Mouse (Mus musculus): ENCODE data around the gene Calm3. TPM values are rescaled to one million over a fixed set of nuclear protein-coding genes. Genes with fewer than 3 reads are reported as not detected.

The Calm3 gene
- polyA plus RNA-seq, 1 experiment from 2014 or later: 58.8 TPM

DNA sequence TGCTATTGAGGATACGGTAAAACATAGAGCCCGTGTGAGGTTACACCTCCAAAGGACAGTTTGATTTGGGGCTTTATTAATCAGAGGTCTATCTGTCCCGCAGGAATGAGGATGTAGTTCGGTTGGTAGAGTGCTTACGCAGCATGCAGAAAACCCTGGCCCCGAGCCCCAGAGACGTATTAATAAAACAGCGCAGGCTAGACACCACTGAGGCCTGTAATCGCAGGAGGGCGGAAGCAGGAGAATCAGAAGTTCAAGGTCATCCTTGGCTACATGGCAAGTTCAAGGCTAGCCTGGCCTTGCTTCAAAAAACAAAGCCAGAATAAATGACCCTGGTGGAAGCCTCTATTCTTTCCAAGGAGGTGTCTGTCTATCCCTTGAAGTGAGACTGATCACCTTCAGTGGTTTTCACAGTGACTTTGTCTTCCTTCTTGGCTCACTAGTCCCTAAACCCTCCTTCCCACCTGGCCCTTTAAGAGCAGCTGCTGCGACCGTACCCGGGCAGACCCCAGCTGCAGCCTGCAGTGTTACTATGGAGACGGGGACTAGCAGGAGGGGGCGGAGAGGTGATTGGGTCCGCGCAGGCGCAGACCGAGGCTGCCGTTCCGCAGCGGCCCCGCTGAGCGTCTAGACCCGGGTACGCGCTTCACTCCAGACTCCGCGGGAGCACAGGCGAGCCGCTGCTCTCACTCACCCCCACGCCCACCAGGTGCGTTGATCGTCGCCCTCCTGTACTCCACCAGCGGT, 20.3 kb upstream of the Calm3 start, which contains the start of gene Pnmal2:
Pnmal2 (plus strand) TSS at position 622 of the 747 bp plus-strand sequence.
- Histone ChIP-seq H3K27me3 (ENCODE audit: insufficient read depth, low read length) (peaks cover 56% of the 10 kb centered on the region), H3K27ac (ENCODE audit: low read depth) (no peak within 1 kb of the TSS), H3K4me3 (ENCODE audit: low read depth, low read length) (peak within 1 kb of the TSS; percentile 47), H3K9me3 (ENCODE audit: low read length) (no peaks in the 10 kb centered on the region), H3K9ac (replicated peaks) (no peak within 1 kb of the TSS; the same call in 1 of the 2 replicates), H3K4me2 (ENCODE audit: low read depth, low read length) (peak within 1 kb of the TSS; percentile 74), H3K36me3 (replicated peaks; ENCODE audit: insufficient read depth, low read length) (no peaks in the 10 kb centered on the region), H3K4me1 (ENCODE audit: insufficient read depth) (peaks cover 14% of the 10 kb centered on the region)
- DNase-seq (peak; percentile 63), ATAC-seq (peak; percentile 68)
- TF ChIP-seq EP300 (IDR thresholded peaks at IDR 0.05; ENCODE audit: low read depth) (no peak), CTCF (IDR thresholded peaks at IDR 0.05; ENCODE audit: low read depth) (no peak)
- 22% methylated on average over 33 of the region's 36 CpGs for WGBS (ENCODE audit: insufficient replicate concordance)

DNA sequence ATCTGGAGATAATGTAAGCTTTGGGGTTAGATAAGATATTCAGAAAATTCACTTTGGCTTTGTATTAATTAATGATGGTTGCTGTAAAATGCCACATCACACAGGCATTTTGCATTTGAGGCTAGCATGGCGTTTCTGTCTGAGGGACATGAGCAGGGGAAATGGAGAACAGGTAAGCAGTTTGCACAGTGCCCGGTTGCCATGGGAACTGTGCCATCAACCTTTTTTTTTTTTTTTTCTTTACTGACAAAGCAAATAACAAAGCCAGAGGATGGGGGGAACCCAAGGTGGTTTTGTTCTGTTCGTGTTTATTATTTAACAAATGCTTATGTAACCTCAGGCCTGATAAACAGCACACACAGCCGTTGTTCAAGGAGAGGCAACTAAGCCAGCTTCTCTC, 18.9 kb upstream of the Calm3 start:
- Histone ChIP-seq H3K4me1 (ENCODE audit: insufficient read depth) (peaks cover 14% of the 10 kb centered on the region), H3K4me2 (ENCODE audit: low read depth, low read length) (no peak overlapping the region), H3K36me3 (replicated peaks; ENCODE audit: insufficient read depth, low read length) (no peaks in the 10 kb centered on the region), H3K9ac (replicated peaks) (no peak overlapping the region), H3K27me3 (ENCODE audit: insufficient read depth, low read length) (peaks cover 42% of the 10 kb centered on the region), H3K4me3 (ENCODE audit: low read depth, low read length) (no peak overlapping the region), H3K9me3 (ENCODE audit: low read length) (no peaks in the 10 kb centered on the region), H3K27ac (ENCODE audit: low read depth) (no peak overlapping the region)
- DNase-seq (no peak), ATAC-seq (no peak)
- WGBS (ENCODE audit: insufficient replicate concordance): 50% methylated on average over 4 of the region's 4 CpGs
- TF ChIP-seq EP300 (IDR thresholded peaks at IDR 0.05; ENCODE audit: low read depth): no peak
- no peak for TF ChIP-seq CTCF (IDR thresholded peaks at IDR 0.05; ENCODE audit: low read depth)

DNA sequence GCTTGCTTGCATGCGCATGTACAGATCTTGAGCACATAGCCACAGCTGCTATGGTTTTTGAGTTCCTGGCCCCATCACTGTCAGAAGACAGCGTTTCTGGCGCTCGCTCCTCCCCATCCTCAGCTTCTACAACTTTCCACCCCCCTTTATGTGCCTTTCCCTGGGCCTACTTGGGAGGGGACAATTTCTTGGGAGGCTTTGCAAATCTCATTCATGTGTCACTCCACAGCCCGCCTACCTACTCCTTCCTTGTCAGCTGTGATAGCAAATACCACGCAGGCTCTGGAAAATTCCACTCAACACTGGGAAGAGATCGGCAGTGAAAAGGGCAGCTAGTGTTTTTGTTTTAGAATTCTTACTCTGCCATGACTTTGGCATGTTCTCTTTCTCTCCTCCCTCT, 16.4 kb upstream of the Calm3 start:
- H3K27me3 ChIP-seq (ENCODE audit: insufficient read depth, low read length): peaks cover 16% of the 10 kb centered on the region
- ATAC-seq: no peak
- H3K4me1 ChIP-seq (ENCODE audit: insufficient read depth): peaks cover 6% of the 10 kb centered on the region
- no peak for DNase-seq
- no peak overlapping the region for H3K9ac ChIP-seq (replicated peaks)
- TF ChIP-seq EP300 (IDR thresholded peaks at IDR 0.05; ENCODE audit: low read depth): no peak
- TF ChIP-seq CTCF (IDR thresholded peaks at IDR 0.05; ENCODE audit: low read depth): no peak
- no peak overlapping the region for H3K27ac ChIP-seq (ENCODE audit: low read depth)
- no peak overlapping the region for H3K4me2 ChIP-seq (ENCODE audit: low read depth, low read length)
- no peak overlapping the region for H3K4me3 ChIP-seq (ENCODE audit: low read depth, low read length)
- no peaks in the 10 kb centered on the region for H3K36me3 ChIP-seq (replicated peaks; ENCODE audit: insufficient read depth, low read length)
- H3K9me3 ChIP-seq (ENCODE audit: low read length): no peaks in the 10 kb centered on the region
- WGBS (ENCODE audit: insufficient replicate concordance): 60% methylated on average over 7 of the region's 7 CpGs

DNA sequence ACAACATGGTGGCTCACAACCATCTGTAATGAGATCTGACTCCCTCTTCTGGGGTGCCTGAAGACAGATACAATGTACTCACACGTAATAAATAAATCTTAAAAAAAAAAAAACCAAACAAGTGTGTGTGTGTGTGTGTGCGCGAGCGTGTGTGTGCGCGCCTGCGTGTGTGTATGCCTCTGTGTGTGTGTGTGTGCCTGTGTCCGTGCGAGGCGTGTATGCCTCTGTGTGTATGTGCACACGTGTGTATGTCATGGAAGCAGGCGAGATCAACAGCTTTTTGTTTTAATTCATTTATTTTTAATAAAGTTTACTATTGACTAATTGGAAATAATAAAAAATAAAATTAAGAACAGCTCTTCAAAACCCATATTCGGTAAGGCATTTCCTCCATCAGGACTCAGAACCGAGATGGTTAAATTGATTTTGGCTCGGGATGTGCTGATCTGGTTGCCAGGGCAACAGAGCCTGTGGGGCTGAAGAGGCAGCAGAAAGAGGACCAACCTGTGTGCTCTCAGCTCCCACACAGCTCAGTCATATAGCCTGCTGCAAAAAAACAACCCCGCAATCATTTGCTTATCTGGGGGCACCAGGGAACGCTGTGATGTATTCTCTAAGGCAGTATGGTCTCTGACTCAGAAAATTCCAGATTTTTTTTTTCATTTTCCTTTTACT, 14.3 kb upstream of the Calm3 start:
- no peaks in the 10 kb centered on the region for H3K4me1 ChIP-seq (ENCODE audit: insufficient read depth)
- ATAC-seq: no peak

DNA sequence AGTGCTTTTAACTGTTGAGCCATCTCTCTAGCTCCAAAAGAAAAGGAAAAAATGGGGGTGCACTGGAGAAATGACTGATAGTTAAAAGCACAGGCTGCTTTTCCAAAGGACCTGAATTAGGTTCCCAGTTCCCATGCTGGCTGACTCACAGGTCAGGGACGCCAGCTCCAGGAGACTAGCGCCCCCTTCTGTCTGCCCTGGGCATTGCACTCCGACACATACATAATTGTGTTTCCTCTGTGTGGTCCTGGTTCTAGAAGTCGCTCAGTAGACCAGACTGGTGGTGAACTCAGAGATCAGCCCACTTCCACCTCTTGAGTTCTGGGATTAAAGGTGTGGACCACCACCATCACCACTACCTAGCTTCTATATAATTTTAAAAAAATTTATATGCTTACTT, 13.4 kb upstream of the Calm3 start:
- Histone ChIP-seq H3K4me1 (ENCODE audit: insufficient read depth) (no peaks in the 10 kb centered on the region), H3K4me3 (ENCODE audit: low read depth, low read length) (no peak overlapping the region), H3K9me3 (ENCODE audit: low read length) (no peaks in the 10 kb centered on the region), H3K9ac (replicated peaks) (no peak overlapping the region), H3K36me3 (replicated peaks; ENCODE audit: insufficient read depth, low read length) (no peaks in the 10 kb centered on the region), H3K27me3 (ENCODE audit: insufficient read depth, low read length) (no peaks in the 10 kb centered on the region), H3K27ac (ENCODE audit: low read depth) (no peak overlapping the region), H3K4me2 (ENCODE audit: low read depth, low read length) (no peak overlapping the region)
- ATAC-seq (no peak), DNase-seq (peak; percentile 47)
- WGBS (ENCODE audit: insufficient replicate concordance): 47% methylated on average over 4 of the region's 4 CpGs
- TF ChIP-seq CTCF (IDR thresholded peaks at IDR 0.05; ENCODE audit: low read depth) (peak; percentile 56), EP300 (IDR thresholded peaks at IDR 0.05; ENCODE audit: low read depth) (no peak)

More for the DNA sequence above, 14.3 kb upstream of the Calm3 start:
- Histone ChIP-seq H3K27ac (ENCODE audit: low read depth) (no peak overlapping the region), H3K27me3 (ENCODE audit: insufficient read depth, low read length) (no peaks in the 10 kb centered on the region), H3K9me3 (ENCODE audit: low read length) (no peaks in the 10 kb centered on the region), H3K9ac (replicated peaks) (no peak overlapping the region), H3K4me3 (ENCODE audit: low read depth, low read length) (no peak overlapping the region), H3K36me3 (replicated peaks; ENCODE audit: insufficient read depth, low read length) (no peaks in the 10 kb centered on the region), H3K4me2 (ENCODE audit: low read depth, low read length) (no peak overlapping the region)
- TF ChIP-seq EP300 (IDR thresholded peaks at IDR 0.05; ENCODE audit: low read depth): no peak
- TF ChIP-seq CTCF (IDR thresholded peaks at IDR 0.05; ENCODE audit: low read depth): no peak
- WGBS (ENCODE audit: insufficient replicate concordance): 66% methylated on average over 17 of the region's 17 CpGs
- no peak for DNase-seq

DNA sequence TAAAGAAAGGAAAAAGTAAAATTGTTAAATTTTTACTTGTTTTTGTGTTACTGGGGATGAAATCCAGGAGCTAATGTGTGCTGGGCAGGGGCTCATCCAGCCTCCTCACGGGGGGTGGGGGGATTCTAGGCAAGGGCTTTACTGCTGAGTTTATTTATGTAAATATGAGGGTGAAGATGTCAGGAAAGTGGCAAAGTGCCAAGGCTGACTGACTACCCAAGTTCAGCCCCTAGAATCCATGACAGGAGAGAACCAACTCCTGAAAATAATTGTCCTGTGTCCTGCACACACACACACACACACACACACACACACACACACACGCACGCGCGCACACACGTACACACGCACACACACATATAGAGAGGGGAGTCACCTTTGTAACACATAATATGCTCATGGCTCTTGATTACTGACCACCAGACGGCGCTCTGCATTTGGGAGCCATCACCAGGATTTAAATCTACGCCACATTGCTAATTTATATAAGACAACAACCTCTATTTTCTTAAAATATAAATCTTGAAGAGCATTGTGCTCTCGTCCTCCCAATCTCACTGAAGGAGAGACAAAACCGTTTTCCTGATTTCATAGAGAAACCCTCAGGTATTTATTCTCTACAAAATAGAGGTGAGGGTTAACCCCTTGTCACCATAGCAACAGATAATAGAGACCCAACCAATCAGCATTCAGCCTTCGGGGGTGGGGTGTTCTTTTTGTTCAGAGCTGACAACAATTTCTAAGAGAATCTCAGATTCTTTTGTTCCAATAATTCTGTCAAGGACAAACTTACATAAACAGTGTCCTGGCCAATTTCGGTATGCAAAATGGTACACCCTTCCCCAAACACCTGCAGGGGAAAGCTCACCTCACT, 9.0 kb upstream of the Calm3 start:
- Histone ChIP-seq H3K27ac (ENCODE audit: low read depth) (no peak overlapping the region), H3K27me3 (ENCODE audit: insufficient read depth, low read length) (no peaks in the 10 kb centered on the region), H3K4me3 (ENCODE audit: low read depth, low read length) (no peak overlapping the region), H3K4me1 (ENCODE audit: insufficient read depth) (no peaks in the 10 kb centered on the region), H3K36me3 (replicated peaks; ENCODE audit: insufficient read depth, low read length) (no peaks in the 10 kb centered on the region), H3K9ac (replicated peaks) (no peak overlapping the region), H3K9me3 (ENCODE audit: low read length) (no peaks in the 10 kb centered on the region), H3K4me2 (ENCODE audit: low read depth, low read length) (no peak overlapping the region)
- ATAC-seq (peak; percentile 55), DNase-seq (peak; percentile 59)
- TF ChIP-seq EP300 (IDR thresholded peaks at IDR 0.05; ENCODE audit: low read depth): no peak
- TF ChIP-seq CTCF (IDR thresholded peaks at IDR 0.05; ENCODE audit: low read depth): peak; percentile 78
- WGBS (ENCODE audit: insufficient replicate concordance): 41% methylated on average over 14 of the region's 14 CpGs
